Mouse (Mus musculus) layer of hippocampus, adult 11-12 months (tissue): ENCODE measurements around the gene Lmo1.
A peak's percentile ranks its signal among the peaks of the same experiment; 100 is the strongest.

ENCODE experiments used
- DNase-seq: peaks from one replicate; pipeline ENCODE4 v3.0.0; 2022; ENCODE audit warnings: low spot score

Lmo1 gene

GRCm38 (mm10) chr7:109174949-109175669 lies at the start of gene Lmo1:
Gene Lmo1 (minus strand): TSS chr7:109175207.
- DNase-seq = no peak

GRCm38 (mm10) chr7:109221716-109222110 lies 46.7 kb upstream of the Lmo1 start:
- no peak for DNase-seq

GRCm38 (mm10) chr7:109220766-109221715 lies 46.0 kb upstream of the Lmo1 start:
- DNase-seq = no peak

- no peak for DNase-seq
Observed at GRCm38 (mm10) chr7:109220026-109220425, 45.0 kb upstream of the Lmo1 start.

- no peak for DNase-seq
Observed at GRCm38 (mm10) chr7:109218977-109219271, 43.9 kb upstream of the Lmo1 start.

- peak; percentile 78 for DNase-seq
Observed at GRCm38 (mm10) chr7:109218130-109218976, 43.3 kb upstream of the Lmo1 start.

- no peak for DNase-seq
Observed at GRCm38 (mm10) chr7:109209804-109210203, 34.8 kb upstream of the Lmo1 start.

- DNase-seq = no peak
Observed at GRCm38 (mm10) chr7:109207811-109208210, 32.8 kb upstream of the Lmo1 start.

- no peak for DNase-seq
Observed at GRCm38 (mm10) chr7:109206358-109206757, 31.4 kb upstream of the Lmo1 start.

- no peak for DNase-seq
Observed at GRCm38 (mm10) chr7:109203140-109203539, 28.1 kb upstream of the Lmo1 start.

- no peak for DNase-seq
Observed at GRCm38 (mm10) chr7:109200559-109200958, 25.6 kb upstream of the Lmo1 start.

GRCm38 (mm10) chr7:109197161-109197650 lies 22.2 kb upstream of the Lmo1 start:
- no peak for DNase-seq

- no peak for DNase-seq
Observed at GRCm38 (mm10) chr7:109196399-109197082, 21.5 kb upstream of the Lmo1 start.

GRCm38 (mm10) chr7:109195982-109196381 lies 21.0 kb upstream of the Lmo1 start:
- DNase-seq = no peak

GRCm38 (mm10) chr7:109194850-109195249 lies 19.8 kb upstream of the Lmo1 start:
- DNase-seq = no peak

- peak; percentile 63 for DNase-seq
Observed at GRCm38 (mm10) chr7:109187244-109188035, 12.4 kb upstream of the Lmo1 start.

- DNase-seq = no peak
Observed at GRCm38 (mm10) chr7:109185975-109186374, 11.0 kb upstream of the Lmo1 start.

- no peak for DNase-seq
Observed at GRCm38 (mm10) chr7:109185564-109185963, 10.6 kb upstream of the Lmo1 start.

GRCm38 (mm10) chr7:109176688-109177087 lies 1.7 kb upstream of the Lmo1 start:
- DNase-seq = no peak
